Mouse (Mus musculus) forebrain, embryonic 15.5 days (tissue): ENCODE results near the gene Zfp872. TPM values are rescaled to one million over a fixed set of nuclear protein-coding genes. Genes with fewer than 3 reads are reported as not detected.

Source experiments
- ATAC-seq: fragments of 200-750 bp; cut with Nextera tagmentation; replicated peaks from 2 replicates; pipeline ENCODE4 v1.8.0; 2017; ENCODE audit warnings: mild to moderate bottlenecking, moderate TSS enrichment, moderate library complexity
- H3K27ac ChIP-seq: fragments of 300-500 bp; sonication (generic); replicated peaks from 2 replicates; pipeline ENCODE4 v1.5.1; 2015; ENCODE audit warnings: mild to moderate bottlenecking, inconsistent platforms
- H3K27me3 ChIP-seq: fragments of 300-500 bp; sonication (generic); 2 replicates; pipeline ENCODE4 v1.6.1; 2015; ENCODE audit warnings: inconsistent platforms
- H3K36me3 ChIP-seq: fragments of 300-500 bp; sonication (generic); 2 replicates; pipeline ENCODE4 v1.6.1; 2015; ENCODE audit warnings: mild to moderate bottlenecking, inconsistent platforms
- H3K4me1 ChIP-seq: fragments of 300-500 bp; sonication (generic); 2 replicates; pipeline ENCODE4 v1.6.1; 2015; ENCODE audit warnings: inconsistent platforms
- H3K4me2 ChIP-seq: fragments of 300-500 bp; sonication (generic); replicated peaks from 2 replicates; pipeline ENCODE4 v1.6.1; 2015; ENCODE audit warnings: mild to moderate bottlenecking, inconsistent platforms
- H3K4me3 ChIP-seq: fragments of 300-500 bp; sonication (generic); 2 replicates; pipeline ENCODE4 v1.5.1; 2015; ENCODE audit warnings: mild to moderate bottlenecking, inconsistent platforms
- H3K9ac ChIP-seq: fragments of 300-500 bp; sonication (generic); replicated peaks from 2 replicates; pipeline ENCODE4 v1.6.1; 2015; ENCODE audit warnings: mild to moderate bottlenecking, inconsistent platforms
- H3K9me3 ChIP-seq: fragments of 300-500 bp; sonication (generic); 2 replicates; pipeline ENCODE4 v1.6.1; 2016; ENCODE audit warnings: inconsistent platforms
- WGBS: fragments of 180-500 bp; shearing (Covaris S2); methylation state at CpG from one replicate; pipeline ENCODE4 v1.1.7; 2015; ENCODE audit warnings: mixed read lengths; 5-methylcytosine and 5-hydroxymethylcytosine counted together
- polyA plus RNA-seq: library from polyadenylated mRNA; unstranded; fragments of >200 nt; fragmentation: Nextera tagmentation; extraction: Ambion mirVana; gene quantifications from 2 replicates; pipeline ENCODE4 v1.2.1, GENCODE M21; 2015

Zfp872 gene
- polyA plus RNA-seq, 1 experiment from 2014 or later: 0.18 TPM

DNA sequence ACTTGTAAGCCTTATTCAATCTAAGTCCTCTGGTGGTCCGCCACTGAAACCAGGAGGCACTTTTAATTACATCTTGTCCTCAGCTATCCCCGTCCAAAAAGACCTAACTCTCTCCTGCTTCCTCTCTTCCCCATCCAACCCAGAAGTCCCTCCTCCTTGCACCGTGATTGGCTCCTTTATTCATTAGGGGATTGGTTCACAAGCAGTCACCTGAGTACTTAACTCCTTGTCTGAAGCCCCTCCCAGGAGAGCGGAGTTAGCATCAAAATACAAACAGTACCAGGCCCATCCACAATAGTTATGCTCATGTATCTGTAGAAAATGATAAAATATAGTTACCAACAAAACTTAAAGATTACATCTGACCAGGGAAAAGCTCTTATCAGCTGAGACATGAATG, 52.1 kb downstream of the Zfp872 start:
- Histone ChIP-seq H3K4me3 (no peak overlapping the region), H3K27ac (no peak overlapping the region), H3K4me2 (no peak overlapping the region), H3K36me3 (peaks cover 63% of the 10 kb centered on the region), H3K9ac (no peak overlapping the region), H3K9me3 (no peaks in the 10 kb centered on the region), H3K4me1 (no peaks in the 10 kb centered on the region), H3K27me3 (no peaks in the 10 kb centered on the region)
- no peak for ATAC-seq
- WGBS: 93% methylated on average over 4 of the region's 4 CpGs

DNA sequence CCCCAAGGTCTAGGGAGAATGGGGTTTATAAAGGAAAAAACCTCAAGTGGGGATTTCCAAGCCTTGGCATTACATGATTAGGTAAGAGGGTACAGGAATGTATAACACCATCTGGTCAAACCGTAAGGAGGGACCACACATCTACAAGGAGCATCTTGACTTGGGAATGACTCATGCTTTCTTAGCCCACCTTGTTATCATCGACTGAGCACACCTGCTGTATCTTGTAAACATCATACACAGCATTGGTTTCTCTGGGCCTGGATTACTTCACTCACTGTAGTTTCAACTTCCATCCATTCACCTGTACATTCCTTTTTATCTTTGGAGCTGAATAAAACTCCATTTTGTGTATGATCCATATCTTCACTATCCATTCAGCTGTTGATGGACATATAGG, 56.4 kb downstream of the Zfp872 start:
- H3K27me3 ChIP-seq: no peaks in the 10 kb centered on the region
- H3K4me3 ChIP-seq: no peak overlapping the region
- no peak overlapping the region for H3K9ac ChIP-seq
- no peak for ATAC-seq
- peaks cover 10% of the 10 kb centered on the region for H3K9me3 ChIP-seq
- H3K4me1 ChIP-seq: no peaks in the 10 kb centered on the region
- peaks cover 68% of the 10 kb centered on the region for H3K36me3 ChIP-seq
- no peak overlapping the region for H3K27ac ChIP-seq
- WGBS: 96% methylated on average over 2 of the region's 2 CpGs
- H3K4me2 ChIP-seq: no peak overlapping the region

Other genes starting within 250 kb of the Zfp872 start
- gene Swsap1, start 232.3 kb upstream of the Zfp872 start, polyA plus RNA-seq: 9.3 and 12.1 TPM in 2 replicates
- gene Epor, start 224.6 kb upstream of the Zfp872 start, polyA plus RNA-seq: 1.7 and 1.8 TPM in 2 replicates
- gene Rgl3, start 198.6 kb upstream of the Zfp872 start, polyA plus RNA-seq: 0.87 and 1.1 TPM in 2 replicates
- gene Ccdc151, start 185.5 kb upstream of the Zfp872 start, polyA plus RNA-seq: 4.4 and 5.5 TPM in 2 replicates
- gene Prkcsh, start 185.3 kb upstream of the Zfp872 start, polyA plus RNA-seq: 87.2 and 91.1 TPM in 2 replicates
- gene Elavl3, start 136.1 kb upstream of the Zfp872 start, polyA plus RNA-seq: 88.9 and 93.3 TPM in 2 replicates
- gene Gm49318, start 116.8 kb upstream of the Zfp872 start, polyA plus RNA-seq: not detected in 2 replicates
- gene Zfp653, start 116.7 kb upstream of the Zfp872 start, polyA plus RNA-seq: 23.2 and 23.5 TPM in 2 replicates
- gene Ecsit, start 102.7 kb upstream of the Zfp872 start, polyA plus RNA-seq: 59.2 and 59.7 TPM in 2 replicates
- gene Cnn1, start 88.9 kb upstream of the Zfp872 start, polyA plus RNA-seq: 0.53 and 1.1 TPM in 2 replicates
- gene Elof1, start 70.9 kb upstream of the Zfp872 start, polyA plus RNA-seq: 179 and 181 TPM in 2 replicates
- gene Acp5, start 52.4 kb upstream of the Zfp872 start, polyA plus RNA-seq: 0.17 and 0.84 TPM in 2 replicates
- gene Pigyl, start 31.2 kb upstream of the Zfp872 start, polyA plus RNA-seq: 85.9 and 89.6 TPM in 2 replicates
- 10.3 TPM in 2 replicates for gene Zfp809, start 37.6 kb downstream of the Zfp872 start, polyA plus RNA-seq
- 11.3 and 12.4 TPM in 2 replicates for gene Zfp599, start 71.8 kb downstream of the Zfp872 start, polyA plus RNA-seq
- gene Zfp810, start 119.6 kb downstream of the Zfp872 start, polyA plus RNA-seq: 36.2 and 36.8 TPM in 2 replicates
- 12.0 and 12.1 TPM in 2 replicates for gene Anln, start 201.1 kb downstream of the Zfp872 start, polyA plus RNA-seq
- gene 9530077C05Rik, start 223.4 kb downstream of the Zfp872 start, polyA plus RNA-seq: 10.9 and 13.1 TPM in 2 replicates